11 mouse cellular contexts compared by ENCODE assay signal in genomic region chr4:47093161-47093560, GRCm38 (mm10). TPM values are rescaled to one million over a fixed set of nuclear protein-coding genes. Genes with fewer than 3 reads are reported as not detected.
DNase-seq lines count a peak whose midpoint lies in the region; ATAC-seq and TF ChIP-seq lines count a peak whose summit lies in the region.
"Had no signal": no experiment of that assay in that cellular context is flagged by ENCODE, and none has a peak within 500 bp of the region (broad histone marks: within the 10 kb centered on the region; RNA-seq: fewer than 3 reads in every experiment).

No protein-coding gene starts in this region.

- no peaks in the 10 kb centered on the region for H3K36me3 ChIP-seq in midbrain, embryonic 10.5 days
- H3K36me3 ChIP-seq in midbrain, postnatal 0 days (ENCODE audit: insufficient read depth, low read length), result no peaks in the 10 kb centered on the region
- H3K36me3 ChIP-seq in hindbrain, embryonic 11.5 days (ENCODE audit: control insufficient read depth, insufficient read depth, low read length), result no peaks in the 10 kb centered on the region
- H3K36me3 ChIP-seq in midbrain, embryonic 13.5 days, result no peaks in the 10 kb centered on the region
- no peaks in the 10 kb centered on the region for H3K36me3 ChIP-seq in thymus, adult 2 months (ENCODE audit: control insufficient read depth, insufficient read depth, low read length)

- peaks cover 38% of the 10 kb centered on the region for H3K4me1 ChIP-seq in midbrain, embryonic 10.5 days
- peaks cover 5% of the 10 kb centered on the region; the same call in 1 of the 2 replicates for H3K4me1 ChIP-seq in midbrain, postnatal 0 days (ENCODE audit: insufficient read depth, low read length)
- peaks cover 5% of the 10 kb centered on the region for H3K4me1 ChIP-seq in hindbrain, embryonic 11.5 days (replicated peaks; ENCODE audit: control insufficient read depth, insufficient read depth, low read length)
- H3K4me1 ChIP-seq in midbrain, embryonic 13.5 days (replicated peaks), result peaks cover 24% of the 10 kb centered on the region
- peaks cover 19% of the 10 kb centered on the region for H3K4me1 ChIP-seq in thymus, adult 2 months (replicated peaks; ENCODE audit: control insufficient read depth, insufficient read depth, low read length)

- ATAC-seq in midbrain, postnatal 0 days (ENCODE audit: low FRiP score), result no peak
- no peak for ATAC-seq in hindbrain, embryonic 11.5 days (ENCODE audit: low FRiP score)
- ATAC-seq in midbrain, embryonic 13.5 days, result 0 out of 2 replicates have a peak, but pooled peaks have one; percentile 15

- DNase-seq in midbrain, embryonic 10.5 days (ENCODE audit: low spot score), result peak; percentile 29
- no peak for DNase-seq in midbrain, postnatal 0 days (ENCODE audit: low spot score)
- peak; percentile 31 for DNase-seq in hindbrain, embryonic 11.5 days (ENCODE audit: low spot score)
- DNase-seq in adrenal gland, postnatal 25 days, result no peak
- DNase-seq in thymus, adult 2 months, result no peak
- no peak for DNase-seq in urinary bladder, postnatal 14 days (ENCODE audit: low spot score)
- DNase-seq: kidney, adult 2 months; layer of hippocampus, postnatal 36 days; right cerebral cortex, adult 18-20 months had no signal

- H3K27ac ChIP-seq in midbrain, embryonic 10.5 days (replicated peaks), result peak overlapping the region; percentile 52; the same call in 1 of the 2 replicates
- H3K27ac ChIP-seq in midbrain, postnatal 0 days (ENCODE audit: low read depth, low read length), result no peak overlapping the region
- no peak overlapping the region for H3K27ac ChIP-seq in hindbrain, embryonic 11.5 days (ENCODE audit: low read depth, low read length)
- no peak overlapping the region for H3K27ac ChIP-seq in midbrain, embryonic 13.5 days
- H3K27ac ChIP-seq in thymus, adult 2 months (ENCODE audit: control insufficient read depth, insufficient read depth, low read length), result no peak overlapping the region
- H3K27ac ChIP-seq: liver, embryonic 14.5 days had no signal

- peak overlapping the region; percentile 89 for H3K4me3 ChIP-seq in midbrain, embryonic 10.5 days
- no peak overlapping the region for H3K4me3 ChIP-seq in midbrain, postnatal 0 days (ENCODE audit: low read depth, low read length)
- no peak overlapping the region for H3K4me3 ChIP-seq in hindbrain, embryonic 11.5 days (ENCODE audit: low read depth, low read length)
- H3K4me3 ChIP-seq in midbrain, embryonic 13.5 days (replicated peaks), result 0 out of 2 replicates have a peak overlapping the region, but pooled peaks have one; percentile 75
- no peak overlapping the region for H3K4me3 ChIP-seq in thymus, adult 2 months (ENCODE audit: control insufficient read depth, insufficient read depth, low read length)

- peaks cover 69% of the 10 kb centered on the region for H3K27me3 ChIP-seq in midbrain, embryonic 10.5 days (ENCODE audit: low read depth, poor library complexity, severe bottlenecking)
- 0 out of 2 replicates have a peak, but pooled peaks cover 11% of the 10 kb centered on the region for H3K27me3 ChIP-seq in midbrain, postnatal 0 days (ENCODE audit: insufficient read depth, low read length)
- peaks cover 20% of the 10 kb centered on the region for H3K27me3 ChIP-seq in hindbrain, embryonic 11.5 days (ENCODE audit: control insufficient read depth, insufficient read depth, low read length)
- H3K27me3 ChIP-seq in midbrain, embryonic 13.5 days, result peaks cover 56% of the 10 kb centered on the region
- H3K27me3 ChIP-seq in thymus, adult 2 months (ENCODE audit: control insufficient read depth, insufficient read depth, low read length), result no peaks in the 10 kb centered on the region

- TF ChIP-seq POLR2A in thymus, adult 2 months (IDR thresholded peaks at IDR 0.05; ENCODE audit: control insufficient read depth, extremely low read depth, insufficient read depth, low read length, poor library complexity), result no peak

- TF ChIP-seq CTCF in midbrain, postnatal 0 days (IDR thresholded peaks at IDR 0.05), result no peak
- TF ChIP-seq CTCF in thymus, adult 2 months (IDR thresholded peaks at IDR 0.05; ENCODE audit: borderline replicate concordance, control insufficient read depth, extremely low read depth, insufficient read depth, low read length, poor library complexity), result no peak

- H3K9ac ChIP-seq in midbrain, postnatal 0 days (replicated peaks; ENCODE audit: low read length, poor library complexity, severe bottlenecking), result no peak overlapping the region
- no peak overlapping the region for H3K9ac ChIP-seq in hindbrain, embryonic 11.5 days (ENCODE audit: low read depth, low read length)
- no peak overlapping the region for H3K9ac ChIP-seq in midbrain, embryonic 13.5 days (replicated peaks)
- H3K9ac ChIP-seq: liver, embryonic 14.5 days had no signal

- WGBS in midbrain, embryonic 10.5 days, result 15% methylated on average over 9 of the region's 9 CpGs
- WGBS in midbrain, postnatal 0 days, result 22% methylated on average over 9 of the region's 9 CpGs
- WGBS in hindbrain, embryonic 11.5 days, result 15% methylated on average over 9 of the region's 9 CpGs
- WGBS in midbrain, embryonic 13.5 days, result 11% methylated on average over 9 of the region's 9 CpGs
- 97% methylated on average over 9 of the region's 9 CpGs for whole genome bisulfite sequencing in thymus, adult 2 months

- H3K9me3 ChIP-seq in midbrain, embryonic 10.5 days (replicated peaks), result no peaks in the 10 kb centered on the region
- H3K9me3 ChIP-seq in midbrain, postnatal 0 days (ENCODE audit: low read length), result no peaks in the 10 kb centered on the region
- H3K9me3 ChIP-seq in hindbrain, embryonic 11.5 days (ENCODE audit: control insufficient read depth, low read length), result no peaks in the 10 kb centered on the region
- no peaks in the 10 kb centered on the region for H3K9me3 ChIP-seq in midbrain, embryonic 13.5 days

- H3K4me2 ChIP-seq in midbrain, postnatal 0 days (ENCODE audit: low read depth, low read length, poor library complexity, severe bottlenecking), result no peak overlapping the region; the same call in 1 of the 2 replicates
- no peak overlapping the region for H3K4me2 ChIP-seq in hindbrain, embryonic 11.5 days (replicated peaks; ENCODE audit: low read depth, low read length)
- peak overlapping the region; percentile 100 for H3K4me2 ChIP-seq in midbrain, embryonic 13.5 days (replicated peaks)

RNA-seq across cellular contexts. Expression of gene Galnt12, which starts 1.5 kb away (rescaled TPM):
- polyA plus RNA-seq in midbrain, embryonic 10.5 days (2016; fragmentation: Nextera tagmentation; extraction: Ambion mirVana), result 6.5 and 7.8 TPM in 2 replicates
- total RNA-seq in midbrain, postnatal 0 days (2014; rRNA removed), result 0.82 and 2.0 TPM in 2 replicates
- polyA plus RNA-seq in midbrain, postnatal 0 days (2015; fragmentation: Nextera tagmentation; extraction: Ambion mirVana), result 1.1 and 1.6 TPM in 2 replicates
- 2.7 and 2.8 TPM in 2 replicates for polyA plus RNA-seq in hindbrain, embryonic 11.5 days (2014; fragmentation: Nextera tagmentation; extraction: Ambion mirVana)
- polyA plus RNA-seq in midbrain, embryonic 13.5 days (2015; fragmentation: Nextera tagmentation; extraction: Ambion mirVana), result 2.7 and 5.6 TPM in 2 replicates
- 0.67 and 1.4 TPM in 2 replicates for total RNA-seq in adrenal gland, postnatal 25 days (2021)
- polyA plus RNA-seq in thymus, adult 2 months (2012; rRNA removed), result 34.9 and 39.6 TPM in 2 replicates

RNA-seq across cellular contexts. Expression of gene Anks6, which starts 35.9 kb away (rescaled TPM):
- 2.9 and 3.3 TPM in 2 replicates for polyA plus RNA-seq in midbrain, embryonic 10.5 days (2016; fragmentation: Nextera tagmentation; extraction: Ambion mirVana)
- 10.1 and 17.9 TPM in 2 replicates for total RNA-seq in midbrain, postnatal 0 days (2014; rRNA removed)
- 3.0 and 3.3 TPM in 2 replicates for polyA plus RNA-seq in midbrain, postnatal 0 days (2015; fragmentation: Nextera tagmentation; extraction: Ambion mirVana)
- 2.6 and 2.9 TPM in 2 replicates for polyA plus RNA-seq in hindbrain, embryonic 11.5 days (2014; fragmentation: Nextera tagmentation; extraction: Ambion mirVana)
- 3.9 and 4.4 TPM in 2 replicates for polyA plus RNA-seq in midbrain, embryonic 13.5 days (2015; fragmentation: Nextera tagmentation; extraction: Ambion mirVana)
- 5.6 and 6.8 TPM in 2 replicates for total RNA-seq in adrenal gland, postnatal 25 days (2021)
- polyA plus RNA-seq in thymus, adult 2 months (2012; rRNA removed), result 2.0 and 2.5 TPM in 2 replicates

Comparison
In these comparisons a context has a peak if more than half of its experiments do, and no peak if none do; other contexts are left out.
1. DNase-seq: peak in midbrain, embryonic 10.5 days (single experiment) and hindbrain, embryonic 11.5 days (single experiment); none in midbrain, postnatal 0 days (single experiment), adrenal gland, postnatal 25 days (single experiment), thymus, adult 2 months (single experiment) and urinary bladder, postnatal 14 days (single experiment).
2. H3K4me3 ChIP-seq: peak in midbrain, embryonic 10.5 days (single experiment) and midbrain, embryonic 13.5 days (single experiment); none in midbrain, postnatal 0 days (single experiment), hindbrain, embryonic 11.5 days (single experiment) and thymus, adult 2 months (single experiment).